Mouse (Mus musculus): ENCODE results near the gene Abcc4.

DNA sequence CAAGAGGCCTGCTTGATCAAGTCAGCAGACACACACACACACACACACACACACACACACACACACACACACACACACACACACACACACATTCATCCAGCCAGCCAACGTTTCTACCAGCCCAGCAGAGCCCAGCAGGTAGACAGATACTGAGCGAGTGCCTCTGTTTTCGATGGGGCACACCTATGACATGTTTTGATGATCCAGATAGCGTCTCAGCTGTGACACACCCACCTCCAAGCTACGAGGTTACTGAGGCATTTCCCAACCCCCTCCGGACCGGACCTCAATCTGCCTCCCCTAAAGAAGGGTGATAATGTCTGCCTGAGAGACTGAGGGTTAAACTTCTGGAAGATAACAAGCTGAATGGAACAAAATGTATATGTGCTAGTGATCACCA is 5.4 kb downstream of the Abcc4 start:
- no peak for TF ChIP-seq CTCF (IDR thresholded peaks at IDR 0.05; ENCODE audit: insufficient read depth, low read length)
- TF ChIP-seq POLR2A (IDR thresholded peaks at IDR 0.05; ENCODE audit: borderline replicate concordance, extremely low read depth, low read depth, low read length) = no peak

Data from lung, adult 2 months (tissue).